Mouse (Mus musculus): ENCODE data around the gene Spata7. TPM values are rescaled to one million over a fixed set of nuclear protein-coding genes. Genes with fewer than 3 reads are reported as not detected.

Gene Spata7
- polyA plus RNA-seq (2015; fragmentation: Nextera tagmentation; extraction: Ambion mirVana), result 30.9 and 35.9 TPM in 2 replicates

DNA sequence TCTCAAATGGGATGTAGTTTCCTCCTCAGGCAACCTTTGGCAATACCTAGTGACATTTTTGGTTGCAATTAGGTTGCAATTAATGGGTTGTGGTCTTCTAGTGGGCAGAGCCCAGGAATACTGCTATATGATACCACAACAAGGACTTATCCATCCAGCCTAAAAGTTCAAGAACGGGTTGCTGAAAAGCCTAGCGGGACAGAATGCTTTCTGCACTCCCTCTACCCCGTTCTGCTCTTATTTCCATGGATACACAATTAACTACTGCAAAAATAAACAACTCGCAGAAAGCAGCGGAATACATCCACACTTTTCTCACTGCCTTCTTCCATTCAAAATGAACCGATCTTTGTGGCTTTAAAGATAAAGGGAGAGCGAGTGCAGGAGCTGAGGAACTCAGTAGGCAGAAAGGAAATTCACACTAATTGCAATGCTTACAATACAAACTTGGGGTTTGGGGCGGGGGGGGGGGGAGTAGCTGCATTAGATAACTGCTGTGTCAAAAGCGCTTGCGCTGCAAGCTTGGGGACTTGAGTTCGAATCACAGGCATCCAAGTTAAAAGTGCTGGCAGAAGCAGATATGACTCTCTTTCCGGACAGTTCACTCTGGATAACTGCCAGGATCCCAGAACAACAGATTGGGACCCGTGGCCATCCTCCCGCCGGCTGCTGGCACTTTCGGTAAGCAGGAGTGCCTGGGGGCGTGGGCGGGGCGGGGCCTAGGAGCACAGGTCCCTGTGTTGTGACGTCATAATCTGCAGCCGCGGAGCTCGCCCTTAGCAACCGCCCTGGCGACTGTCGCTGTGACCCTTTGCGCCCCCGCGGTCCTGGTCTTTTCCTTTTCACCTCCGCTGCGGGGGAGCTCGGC lies at the start of gene Spata7:
Spata7 (plus strand) TSS at position 766 of the 868 bp plus-strand sequence.
- peak; percentile 93 for ATAC-seq
- Histone ChIP-seq H3K4me1 (ENCODE audit: control insufficient read depth, insufficient read depth, low read depth, low read length) (peaks cover 11% of the 10 kb centered on the region), H3K27me3 (replicated peaks; ENCODE audit: control insufficient read depth, insufficient read depth, low read length) (no peaks in the 10 kb centered on the region), H3K4me3 (ENCODE audit: low read length) (peak within 1 kb of the TSS; percentile 88), H3K9ac (ENCODE audit: low read depth, low read length) (peak within 1 kb of the TSS; percentile 81), H3K36me3 (ENCODE audit: control insufficient read depth, insufficient read depth, low read length) (peaks cover under 1% of the 10 kb centered on the region; the same call in 1 of the 2 replicates), H3K4me2 (ENCODE audit: low read length) (peak within 1 kb of the TSS; percentile 74), H3K27ac (ENCODE audit: low read depth, low read length) (peak within 1 kb of the TSS; percentile 70), H3K9me3 (ENCODE audit: control insufficient read depth, low read length) (peaks cover 5% of the 10 kb centered on the region)
- WGBS, result 3% methylated on average over 32 of the region's 32 CpGs

- no peak overlapping the region for H3K4me2 ChIP-seq (ENCODE audit: low read length)
- no peak overlapping the region for H3K4me3 ChIP-seq (ENCODE audit: low read length)
- WGBS, result 41% methylated on average over 3 of the region's 3 CpGs
- no peak for ATAC-seq
- H3K27ac ChIP-seq (ENCODE audit: low read depth, low read length), result no peak overlapping the region
- no peaks in the 10 kb centered on the region for H3K4me1 ChIP-seq (ENCODE audit: control insufficient read depth, insufficient read depth, low read depth, low read length)
- no peaks in the 10 kb centered on the region for H3K36me3 ChIP-seq (ENCODE audit: control insufficient read depth, insufficient read depth, low read length)
- H3K27me3 ChIP-seq (replicated peaks; ENCODE audit: control insufficient read depth, insufficient read depth, low read length), result no peaks in the 10 kb centered on the region
- no peaks in the 10 kb centered on the region for H3K9me3 ChIP-seq (ENCODE audit: control insufficient read depth, low read length)
- no peak overlapping the region for H3K9ac ChIP-seq (ENCODE audit: low read depth, low read length)
Measured at GRCm38 (mm10) chr12:98585302-98585701, 42.7 kb upstream of the Spata7 start.

- no peaks in the 10 kb centered on the region for H3K36me3 ChIP-seq (ENCODE audit: control insufficient read depth, insufficient read depth, low read length)
- ATAC-seq, result no peak
Measured at GRCm38 (mm10) chr12:98588573-98588972, 39.4 kb upstream of the Spata7 start.

GRCm38 (mm10) chr12:98591016-98591415 lies 36.9 kb upstream of the Spata7 start:
- Histone ChIP-seq H3K4me2 (ENCODE audit: low read length) (no peak overlapping the region), H3K9me3 (ENCODE audit: control insufficient read depth, low read length) (peaks cover 2% of the 10 kb centered on the region; the same call in 1 of the 2 replicates), H3K4me3 (ENCODE audit: low read length) (no peak overlapping the region), H3K27me3 (replicated peaks; ENCODE audit: control insufficient read depth, insufficient read depth, low read length) (no peaks in the 10 kb centered on the region), H3K9ac (ENCODE audit: low read depth, low read length) (no peak overlapping the region), H3K27ac (ENCODE audit: low read depth, low read length) (no peak overlapping the region), H3K4me1 (ENCODE audit: control insufficient read depth, insufficient read depth, low read depth, low read length) (no peaks in the 10 kb centered on the region), H3K36me3 (ENCODE audit: control insufficient read depth, insufficient read depth, low read length) (no peaks in the 10 kb centered on the region)
- ATAC-seq, result no peak
- WGBS, result 89% methylated on average over 2 of the region's 2 CpGs

More at GRCm38 (mm10) chr12:98588573-98588972, 39.4 kb upstream of the Spata7 start:
- Histone ChIP-seq H3K4me3 (ENCODE audit: low read length) (no peak overlapping the region), H3K4me1 (ENCODE audit: control insufficient read depth, insufficient read depth, low read depth, low read length) (no peaks in the 10 kb centered on the region), H3K4me2 (ENCODE audit: low read length) (no peak overlapping the region), H3K27ac (ENCODE audit: low read depth, low read length) (no peak overlapping the region), H3K27me3 (replicated peaks; ENCODE audit: control insufficient read depth, insufficient read depth, low read length) (no peaks in the 10 kb centered on the region), H3K9ac (ENCODE audit: low read depth, low read length) (no peak overlapping the region), H3K9me3 (ENCODE audit: control insufficient read depth, low read length) (peaks cover 2% of the 10 kb centered on the region; the same call in 1 of the 2 replicates)
- WGBS, result 73% methylated on average over 6 of the region's 6 CpGs

DNA sequence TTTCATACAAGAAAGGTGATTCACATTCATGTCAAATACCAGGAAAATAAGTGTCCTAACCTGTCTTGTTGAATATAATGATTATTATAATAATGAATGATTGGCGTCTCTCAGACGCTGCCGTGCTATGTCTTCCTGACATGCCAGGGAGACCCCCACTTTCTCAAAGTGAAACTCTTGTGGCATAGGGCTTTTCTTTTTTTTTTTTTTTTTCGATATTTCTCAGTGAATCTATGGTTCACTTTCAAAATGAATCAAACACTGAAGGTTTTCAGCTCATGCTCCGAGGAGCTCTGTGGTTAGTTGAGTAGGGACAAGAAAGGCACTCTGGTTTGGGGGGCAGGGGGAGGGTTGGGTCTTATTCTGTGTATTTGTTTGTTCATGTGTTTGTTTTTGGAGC lies 27.1 kb upstream of the Spata7 start:
- Histone ChIP-seq H3K9me3 (ENCODE audit: control insufficient read depth, low read length) (0 out of 2 replicates have a peak, but pooled peaks cover 2% of the 10 kb centered on the region), H3K36me3 (ENCODE audit: control insufficient read depth, insufficient read depth, low read length) (no peaks in the 10 kb centered on the region), H3K27me3 (replicated peaks; ENCODE audit: control insufficient read depth, insufficient read depth, low read length) (no peaks in the 10 kb centered on the region), H3K4me3 (ENCODE audit: low read length) (no peak overlapping the region), H3K4me1 (ENCODE audit: control insufficient read depth, insufficient read depth, low read depth, low read length) (no peaks in the 10 kb centered on the region), H3K4me2 (ENCODE audit: low read length) (no peak overlapping the region), H3K9ac (ENCODE audit: low read depth, low read length) (no peak overlapping the region), H3K27ac (ENCODE audit: low read depth, low read length) (no peak overlapping the region)
- WGBS, result 80% methylated on average over 5 of the region's 5 CpGs
- no peak for ATAC-seq

DNA sequence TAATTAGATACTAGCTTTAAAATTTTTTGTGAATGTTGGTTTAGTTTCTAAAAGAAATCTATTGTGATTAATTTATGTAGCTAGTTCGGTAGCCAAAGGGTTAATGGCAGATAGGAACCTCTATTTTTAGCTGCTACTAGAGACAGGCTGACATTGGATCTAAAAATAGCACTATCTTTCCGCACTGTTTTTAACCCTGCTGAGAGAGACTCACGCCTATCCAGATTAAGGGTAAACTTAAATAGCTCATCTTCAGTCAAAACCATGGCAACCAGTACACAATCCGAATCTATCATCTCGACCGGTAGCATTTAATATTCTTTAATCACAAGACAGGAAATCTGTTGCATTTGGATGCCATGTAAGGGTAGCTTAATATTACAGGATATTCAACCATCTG lies 25.8 kb upstream of the Spata7 start:
- ATAC-seq, result no peak
- WGBS, result 39% methylated on average over 6 of the region's 6 CpGs
- no peaks in the 10 kb centered on the region for H3K9me3 ChIP-seq (ENCODE audit: control insufficient read depth, low read length)
- H3K27ac ChIP-seq (ENCODE audit: low read depth, low read length), result no peak overlapping the region
- no peak overlapping the region for H3K4me2 ChIP-seq (ENCODE audit: low read length)
- no peak overlapping the region for H3K9ac ChIP-seq (ENCODE audit: low read depth, low read length)
- H3K4me1 ChIP-seq (ENCODE audit: control insufficient read depth, insufficient read depth, low read depth, low read length), result no peaks in the 10 kb centered on the region
- H3K36me3 ChIP-seq (ENCODE audit: control insufficient read depth, insufficient read depth, low read length), result no peaks in the 10 kb centered on the region
- H3K27me3 ChIP-seq (replicated peaks; ENCODE audit: control insufficient read depth, insufficient read depth, low read length), result no peaks in the 10 kb centered on the region
- no peak overlapping the region for H3K4me3 ChIP-seq (ENCODE audit: low read length)

GRCm38 (mm10) chr12:98605264-98605663 lies 22.7 kb upstream of the Spata7 start:
- WGBS, result 91% methylated on average over 1 of the region's 1 CpGs
- Histone ChIP-seq H3K36me3 (ENCODE audit: control insufficient read depth, insufficient read depth, low read length) (no peaks in the 10 kb centered on the region), H3K4me3 (ENCODE audit: low read length) (no peak overlapping the region), H3K9ac (ENCODE audit: low read depth, low read length) (no peak overlapping the region), H3K4me2 (ENCODE audit: low read length) (no peak overlapping the region), H3K27me3 (replicated peaks; ENCODE audit: control insufficient read depth, insufficient read depth, low read length) (no peaks in the 10 kb centered on the region), H3K4me1 (ENCODE audit: control insufficient read depth, insufficient read depth, low read depth, low read length) (no peaks in the 10 kb centered on the region), H3K9me3 (ENCODE audit: control insufficient read depth, low read length) (no peaks in the 10 kb centered on the region), H3K27ac (ENCODE audit: low read depth, low read length) (no peak overlapping the region)
- ATAC-seq, result no peak

- Histone ChIP-seq H3K4me1 (ENCODE audit: control insufficient read depth, insufficient read depth, low read depth, low read length) (no peaks in the 10 kb centered on the region), H3K27ac (ENCODE audit: low read depth, low read length) (no peak overlapping the region), H3K4me3 (ENCODE audit: low read length) (no peak overlapping the region), H3K4me2 (ENCODE audit: low read length) (no peak overlapping the region), H3K27me3 (replicated peaks; ENCODE audit: control insufficient read depth, insufficient read depth, low read length) (no peaks in the 10 kb centered on the region), H3K9ac (ENCODE audit: low read depth, low read length) (no peak overlapping the region), H3K9me3 (ENCODE audit: control insufficient read depth, low read length) (no peaks in the 10 kb centered on the region), H3K36me3 (ENCODE audit: control insufficient read depth, insufficient read depth, low read length) (no peaks in the 10 kb centered on the region)
- ATAC-seq, result no peak
- WGBS, result 62% methylated on average over 5 of the region's 5 CpGs
Measured at GRCm38 (mm10) chr12:98606595-98607290, 21.2 kb upstream of the Spata7 start.

DNA sequence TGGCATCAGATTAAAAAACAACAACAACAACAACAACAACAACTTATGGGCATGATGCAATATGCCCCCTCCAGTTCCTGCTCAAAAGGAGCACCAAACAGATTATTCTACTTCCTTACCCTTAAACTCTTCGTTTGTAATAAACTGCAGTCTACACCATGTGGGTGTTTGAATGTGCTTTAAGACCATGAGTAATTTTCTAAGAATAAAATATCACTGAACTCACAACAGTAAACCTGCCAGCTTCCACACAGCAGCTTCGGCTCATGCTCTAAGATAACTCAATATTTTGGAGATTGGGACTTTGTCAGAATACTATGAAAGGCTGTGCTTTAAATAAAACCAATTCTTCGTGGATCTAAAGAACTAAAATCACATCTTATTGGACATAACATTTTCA lies 17.6 kb upstream of the Spata7 start:
- H3K27me3 ChIP-seq (replicated peaks; ENCODE audit: control insufficient read depth, insufficient read depth, low read length), result no peaks in the 10 kb centered on the region
- no peaks in the 10 kb centered on the region for H3K36me3 ChIP-seq (ENCODE audit: control insufficient read depth, insufficient read depth, low read length)
- whole genome bisulfite sequencing, result 77% methylated on average over 3 of the region's 3 CpGs
- ATAC-seq, result no peak
- no peak overlapping the region for H3K27ac ChIP-seq (ENCODE audit: low read depth, low read length)
- H3K9me3 ChIP-seq (ENCODE audit: control insufficient read depth, low read length), result no peaks in the 10 kb centered on the region
- no peak overlapping the region for H3K4me2 ChIP-seq (ENCODE audit: low read length)
- no peak overlapping the region for H3K4me3 ChIP-seq (ENCODE audit: low read length)
- H3K4me1 ChIP-seq (ENCODE audit: control insufficient read depth, insufficient read depth, low read depth, low read length), result no peaks in the 10 kb centered on the region; the same call in 1 of the 2 replicates
- H3K9ac ChIP-seq (ENCODE audit: low read depth, low read length), result no peak overlapping the region
